Mouse (Mus musculus) adrenal gland, postnatal 14 days (tissue): ENCODE results near the gene Gpatch11. TPM values are rescaled to one million over a fixed set of nuclear protein-coding genes. Genes with fewer than 3 reads are reported as not detected.

Experiments
- DNase-seq: peaks from one replicate; pipeline ENCODE4 v3.0.0; 2021; ENCODE audit warnings: mixed read lengths
- total RNA-seq: library from RNA; stranded (reverse); gene quantifications from 2 replicates; pipeline ENCODE4 v1.2.3, GENCODE M21; 2021

Gpatch11 gene
- total RNA-seq, 1 experiment from 2014 or later: 30.1 TPM

- no peak for DNase-seq
Observed at GRCm38 (mm10) chr17:78891020-78891419, 55.7 kb downstream of the Gpatch11 start.

- DNase-seq: no peak
Observed at GRCm38 (mm10) chr17:78894991-78895390, 59.6 kb downstream of the Gpatch11 start.

GRCm38 (mm10) chr17:78895394-78895793 is 60.0 kb downstream of the Gpatch11 start:
- peak; percentile 66 for DNase-seq

Other genes with a start within 250 kb of the Gpatch11 start
- 23.4 and 24.4 TPM in 2 replicates for gene Strn, start 98.4 kb upstream of the Gpatch11 start, total RNA-seq
- 29.8 and 31.5 TPM in 2 replicates for gene Heatr5b, start 203 bp upstream of the Gpatch11 start, total RNA-seq
- gene Eif2ak2, start 47.0 kb downstream of the Gpatch11 start, total RNA-seq: 20.6 and 23.3 TPM in 2 replicates
- not detected in 2 replicates for gene Sult6b1, start 71.4 kb downstream of the Gpatch11 start, total RNA-seq
- gene Cebpzos, start 80.9 kb downstream of the Gpatch11 start, total RNA-seq: 30.7 and 37.6 TPM in 2 replicates
- gene Cebpz, start 101.5 kb downstream of the Gpatch11 start, total RNA-seq: 45.6 and 52.3 TPM in 2 replicates
- 41.8 and 45.7 TPM in 2 replicates for gene Ndufaf7, start 101.6 kb downstream of the Gpatch11 start, total RNA-seq
- gene Prkd3, start 185.2 kb downstream of the Gpatch11 start, total RNA-seq: 35.5 and 39.6 TPM in 2 replicates
- gene Qpct, start 216.3 kb downstream of the Gpatch11 start, total RNA-seq: 9.2 and 13.0 TPM in 2 replicates